Mouse (Mus musculus) limb, embryonic 14.5 days (tissue): Measurements from ENCODE around the gene Tmem218. TPM values are rescaled to one million over a fixed set of nuclear protein-coding genes. Genes with fewer than 3 reads are reported as not detected.

Experiments
- ATAC-seq: fragments of 200-750 bp; cut with Nextera tagmentation; 2 replicates; pipeline ENCODE4 v1.8.0; 2017; ENCODE audit warnings: low read depth, moderate number of reproducible peaks, moderate TSS enrichment; ENCODE audit not compliant: low FRiP score
- DNase-seq: peaks from one replicate; pipeline ENCODE4 v3.0.0-alpha.2; 2015; ENCODE audit warnings: low spot score
- H3K27ac ChIP-seq: fragments of 300-500 bp; sonication (generic); replicated peaks from 2 replicates; pipeline ENCODE4 v1.5.1; 2014; ENCODE audit warnings: low read depth, mild to moderate bottlenecking, low read length, moderate library complexity, mixed read lengths
- H3K27me3 ChIP-seq: fragments of 300-500 bp; sonication (generic); 2 replicates; pipeline ENCODE4 v1.6.1; 2014; ENCODE audit warnings: low read length, mixed read lengths; ENCODE audit not compliant: control insufficient read depth, insufficient read depth
- H3K36me3 ChIP-seq: fragments of 300-500 bp; sonication (generic); 2 replicates; pipeline ENCODE4 v1.6.1; 2014; ENCODE audit warnings: mild to moderate bottlenecking, low read length, moderate library complexity, mixed read lengths; ENCODE audit not compliant: control insufficient read depth, insufficient read depth
- H3K4me1 ChIP-seq: fragments of 300-500 bp; sonication (generic); 2 replicates; pipeline ENCODE4 v1.6.1; 2014; ENCODE audit warnings: antibody characterized with exemption, low read length, mixed read lengths; ENCODE audit not compliant: control insufficient read depth, insufficient read depth
- H3K4me2 ChIP-seq: fragments of 300-500 bp; sonication (generic); replicated peaks from 2 replicates; pipeline ENCODE4 v1.6.1; 2014; ENCODE audit warnings: low read depth, mild to moderate bottlenecking, low read length, moderate library complexity; ENCODE audit not compliant: severe bottlenecking
- H3K4me3 ChIP-seq: fragments of 300-500 bp; sonication (generic); replicated peaks from 2 replicates; pipeline ENCODE4 v1.5.1; 2014; ENCODE audit warnings: low read length
- H3K9ac ChIP-seq: fragments of 300-500 bp; sonication (generic); 2 replicates; pipeline ENCODE4 v1.6.1; 2014; ENCODE audit warnings: mild to moderate bottlenecking, low read depth, low read length, moderate library complexity; ENCODE audit not compliant: severe bottlenecking
- H3K9me3 ChIP-seq: fragments of 300-500 bp; sonication (generic); 2 replicates; pipeline ENCODE4 v1.6.1; 2016; ENCODE audit warnings: low read length; ENCODE audit not compliant: control insufficient read depth
- POLR2A ChIP-seq: fragments of 200-500 bp; IDR thresholded peaks from 2 replicates; pipeline ENCODE4 v1.8.0; 2012; ENCODE audit warnings: inconsistent platforms, mild to moderate bottlenecking, moderate library complexity, borderline replicate concordance; ENCODE audit not compliant: insufficient read depth, insufficient read length; ENCODE audit errors: extremely low read depth
- WGBS: fragments of 180-500 bp; shearing (Covaris S2); extraction: QIAGEN DNeasy Blood & Tissue Kit; methylation state at CpG from one replicate; pipeline ENCODE4 v1.1.7; 2014; 5-methylcytosine and 5-hydroxymethylcytosine counted together
- polyA plus RNA-seq, 2 experiments: library from polyadenylated mRNA; depleted of rRNA in 1 of 2; stranded (reverse) in 1 of 2; unstranded in 1 of 2; fragments of >200 nt; fragmentation: Nextera tagmentation in 1 of 2; extraction: Ambion mirVana in 1 of 2; gene quantifications; 2 replicates each; pipeline versions ENCODE4 v1.2.1 to v1.2.3; 2012 to 2014

Gene Tmem218
- polyA plus RNA-seq, 2 experiments = 4.8 to 13.5 TPM

GRCm38 (mm10) chr9:37244600-37244999 lies 36.6 kb downstream of the Tmem218 start:
- no peaks in the 10 kb centered on the region for H3K27me3 ChIP-seq
- H3K4me2 ChIP-seq = no peak overlapping the region
- ATAC-seq (no peak), DNase-seq (no peak)
- no peak overlapping the region for H3K4me3 ChIP-seq
- H3K4me1 ChIP-seq = no peaks in the 10 kb centered on the region
- no peak overlapping the region for H3K27ac ChIP-seq
- no peaks in the 10 kb centered on the region for H3K9me3 ChIP-seq
- no peak for TF ChIP-seq POLR2A
- no peaks in the 10 kb centered on the region for H3K36me3 ChIP-seq
- no peak overlapping the region for H3K9ac ChIP-seq
- WGBS = 71% methylated on average over 1 of the region's 1 CpGs

GRCm38 (mm10) chr9:37245404-37245803 lies 37.4 kb downstream of the Tmem218 start:
- Histone ChIP-seq H3K9ac (no peak overlapping the region), H3K27ac (no peak overlapping the region), H3K4me1 (no peaks in the 10 kb centered on the region), H3K4me2 (no peak overlapping the region), H3K36me3 (no peaks in the 10 kb centered on the region), H3K9me3 (no peaks in the 10 kb centered on the region), H3K4me3 (no peak overlapping the region), H3K27me3 (no peaks in the 10 kb centered on the region)
- DNase-seq = no peak
- ATAC-seq = no peak
- TF ChIP-seq POLR2A = no peak
- WGBS = 47% methylated on average over 2 of the region's 2 CpGs

GRCm38 (mm10) chr9:37245810-37246209 lies 37.8 kb downstream of the Tmem218 start:
- WGBS = 91% methylated on average over 1 of the region's 1 CpGs

GRCm38 (mm10) chr9:37247429-37247828 lies 39.4 kb downstream of the Tmem218 start:
- no peak for TF ChIP-seq POLR2A
- no peaks in the 10 kb centered on the region for H3K9me3 ChIP-seq
- no peaks in the 10 kb centered on the region for H3K4me1 ChIP-seq
- DNase-seq = no peak
- H3K4me3 ChIP-seq = no peak overlapping the region
- no peak overlapping the region for H3K9ac ChIP-seq
- no peak overlapping the region for H3K27ac ChIP-seq
- H3K4me2 ChIP-seq = no peak overlapping the region
- no peak for ATAC-seq
- no peaks in the 10 kb centered on the region for H3K27me3 ChIP-seq
- no peaks in the 10 kb centered on the region for H3K36me3 ChIP-seq

More at GRCm38 (mm10) chr9:37245810-37246209, 37.8 kb downstream of the Tmem218 start:
- Histone ChIP-seq H3K27me3 (no peaks in the 10 kb centered on the region), H3K4me2 (no peak overlapping the region), H3K4me3 (no peak overlapping the region), H3K4me1 (no peaks in the 10 kb centered on the region), H3K9me3 (no peaks in the 10 kb centered on the region), H3K9ac (no peak overlapping the region), H3K27ac (no peak overlapping the region), H3K36me3 (no peaks in the 10 kb centered on the region)
- TF ChIP-seq POLR2A = no peak
- DNase-seq (no peak), ATAC-seq (no peak)

- TF ChIP-seq POLR2A = no peak
- H3K36me3 ChIP-seq = no peaks in the 10 kb centered on the region
Observed at GRCm38 (mm10) chr9:37248381-37248906, 40.4 kb downstream of the Tmem218 start.

GRCm38 (mm10) chr9:37249976-37250375 lies 42.0 kb downstream of the Tmem218 start:
- Histone ChIP-seq H3K4me2 (no peak overlapping the region), H3K9ac (no peak overlapping the region), H3K27me3 (no peaks in the 10 kb centered on the region), H3K4me1 (no peaks in the 10 kb centered on the region), H3K36me3 (no peaks in the 10 kb centered on the region), H3K27ac (no peak overlapping the region), H3K4me3 (no peak overlapping the region), H3K9me3 (no peaks in the 10 kb centered on the region)
- 82% methylated on average over 3 of the region's 3 CpGs for WGBS
- no peak for TF ChIP-seq POLR2A
- DNase-seq (no peak), ATAC-seq (no peak)

More at GRCm38 (mm10) chr9:37248381-37248906, 40.4 kb downstream of the Tmem218 start:
- 33% methylated on average over 3 of the region's 3 CpGs for WGBS
- no peak overlapping the region for H3K9ac ChIP-seq
- no peak overlapping the region for H3K4me3 ChIP-seq
- H3K4me2 ChIP-seq = no peak overlapping the region
- no peaks in the 10 kb centered on the region for H3K27me3 ChIP-seq
- no peak for DNase-seq
- no peak overlapping the region for H3K27ac ChIP-seq
- no peak for ATAC-seq
- H3K4me1 ChIP-seq = no peaks in the 10 kb centered on the region
- no peaks in the 10 kb centered on the region for H3K9me3 ChIP-seq
